Mouse (Mus musculus): ENCODE measurements around the gene Gdap2.

Gdap2 gene

DNA sequence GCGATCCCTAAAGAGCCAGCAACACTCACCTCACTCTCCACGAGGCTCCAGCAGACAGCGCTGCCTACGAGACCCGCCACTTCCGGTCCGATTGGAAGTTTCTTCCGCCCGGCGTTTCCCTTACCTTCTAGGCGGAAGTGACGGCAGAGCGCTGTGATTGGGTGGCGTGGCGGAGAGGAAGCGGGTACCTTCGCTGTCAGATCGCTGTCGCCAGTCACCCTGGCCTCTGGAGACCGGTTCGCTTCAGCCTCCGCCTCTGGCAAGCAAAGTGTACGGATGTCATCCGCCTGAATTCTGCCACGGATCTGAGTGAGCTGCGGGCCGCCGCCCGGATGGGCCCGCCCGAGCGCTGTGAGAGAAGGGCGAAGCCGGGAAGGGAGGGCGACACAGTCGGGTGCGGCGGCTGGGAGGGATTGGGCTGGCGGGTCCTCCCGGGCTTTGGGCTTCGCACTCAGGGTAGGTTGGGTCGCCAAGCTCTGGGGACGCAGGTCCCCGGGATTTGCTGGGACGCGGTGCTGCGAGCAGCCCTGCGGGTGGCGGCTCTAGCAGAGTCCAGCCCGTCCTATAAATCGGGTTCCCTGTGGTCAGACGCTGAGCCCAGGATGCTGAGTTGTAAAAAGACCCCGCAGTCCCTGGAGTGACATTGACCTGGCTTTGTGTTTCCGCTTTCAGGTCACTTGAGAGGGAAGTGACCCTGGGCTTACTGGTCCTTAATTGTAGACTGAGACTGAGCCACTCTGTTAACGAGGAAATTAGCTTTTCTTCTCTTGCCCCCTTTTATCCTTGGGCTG is at the start of gene Gdap2, which contains the start of gene Wdr3:
Gene Gdap2, plus strand, starts transcription at position 67 of the 791 bp plus-strand sequence.
Gene Wdr3, minus strand, starts transcription at position 93 of the 791 bp plus-strand sequence.
- peak; percentile 92 to 94 for DNase-seq

DNA sequence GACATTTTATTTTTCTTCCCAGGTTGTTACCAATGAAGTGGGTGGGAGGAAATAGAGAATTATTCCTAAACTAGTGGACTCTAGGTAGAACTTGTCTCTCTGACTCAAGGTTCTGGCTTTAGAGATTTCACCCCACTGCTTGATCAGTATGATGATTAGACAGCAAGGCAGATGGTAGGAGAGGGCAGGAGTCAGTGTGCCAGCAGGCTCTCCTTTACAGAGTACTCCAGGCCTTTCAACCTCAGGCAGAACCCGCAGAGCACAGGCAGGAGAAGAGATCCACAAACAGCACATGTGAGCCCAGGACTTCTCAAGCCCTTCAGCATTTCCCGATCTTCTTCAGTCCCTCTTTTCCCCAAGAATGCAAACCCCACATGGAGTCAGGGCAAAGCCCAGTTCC is 43.5 kb upstream of the Gdap2 start:
- no peak for DNase-seq

GRCm38 (mm10) chr3:100121961-100122360 is 40.2 kb upstream of the Gdap2 start:
- DNase-seq = no peak

DNA sequence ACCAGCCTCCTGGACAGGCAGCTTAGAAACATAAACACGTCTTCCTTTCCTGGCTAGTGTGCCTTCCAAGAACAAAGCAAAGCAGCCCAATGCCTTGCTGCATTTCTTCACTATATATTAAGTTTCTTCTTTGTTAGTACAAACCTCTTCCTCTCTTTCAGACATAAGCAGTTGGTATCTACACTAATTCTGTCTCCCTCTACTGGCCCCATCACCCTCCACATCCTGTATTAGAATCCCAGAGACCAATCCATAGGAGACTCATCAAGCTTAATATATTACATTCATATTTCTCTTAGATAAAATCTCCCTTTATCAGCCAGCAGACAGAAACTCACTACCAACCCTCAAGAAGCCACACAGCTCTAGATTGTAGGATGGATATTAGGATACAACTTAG is 39.7 kb upstream of the Gdap2 start:
- no peak for DNase-seq

DNA sequence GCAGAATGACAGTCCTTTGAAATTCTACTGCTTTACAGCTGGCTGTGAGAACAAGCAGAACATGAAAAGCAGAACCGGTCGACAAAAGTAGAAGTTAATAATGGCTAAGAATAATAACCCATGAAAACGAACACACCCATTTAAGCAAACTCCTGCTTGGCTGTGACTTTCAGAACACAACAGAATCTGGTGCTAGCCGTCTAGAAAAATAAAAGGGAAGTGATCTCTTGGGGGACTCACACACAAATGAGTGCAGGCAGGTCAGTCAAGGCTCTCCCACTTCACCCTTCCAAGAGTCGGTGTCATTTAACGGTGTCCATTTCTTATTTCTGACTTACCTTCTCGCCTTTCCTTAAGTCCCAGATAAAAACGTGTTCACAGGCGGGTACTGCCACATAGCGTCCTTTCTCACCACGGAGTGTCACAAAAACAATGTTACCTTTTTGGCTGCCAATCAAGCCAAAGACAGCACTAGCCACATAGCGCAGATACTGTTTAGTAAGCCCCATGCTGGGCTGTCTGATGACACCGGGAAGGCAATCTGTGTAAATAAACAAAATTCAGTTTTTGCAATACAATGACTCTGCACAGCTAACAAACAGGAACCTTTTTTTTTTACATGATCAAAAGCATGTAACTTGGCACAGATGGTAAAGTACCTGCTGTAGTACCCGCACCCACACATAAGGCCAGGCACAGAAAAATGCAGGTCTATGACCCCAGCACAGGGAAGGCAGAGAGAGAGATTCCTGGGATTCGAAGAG is 1.3 kb upstream of the Gdap2 start:
- no peak for DNase-seq

GRCm38 (mm10) chr3:100161665-100162314 is 391 bp upstream of the Gdap2 start:
- DNase-seq = no peak

- no peak for DNase-seq
Measured at GRCm38 (mm10) chr3:100163556-100163955, 1.4 kb downstream of the Gdap2 start.

GRCm38 (mm10) chr3:100164991-100165390 is 2.8 kb downstream of the Gdap2 start:
- DNase-seq = no peak

- no peak for DNase-seq
Measured at GRCm38 (mm10) chr3:100176031-100176430, 13.8 kb downstream of the Gdap2 start.

- DNase-seq = no peak
Measured at GRCm38 (mm10) chr3:100180471-100180870, 18.3 kb downstream of the Gdap2 start.

GRCm38 (mm10) chr3:100189444-100189843 is 27.3 kb downstream of the Gdap2 start:
- peak in 1 of 2 experiments; percentile 15 for DNase-seq

DNA sequence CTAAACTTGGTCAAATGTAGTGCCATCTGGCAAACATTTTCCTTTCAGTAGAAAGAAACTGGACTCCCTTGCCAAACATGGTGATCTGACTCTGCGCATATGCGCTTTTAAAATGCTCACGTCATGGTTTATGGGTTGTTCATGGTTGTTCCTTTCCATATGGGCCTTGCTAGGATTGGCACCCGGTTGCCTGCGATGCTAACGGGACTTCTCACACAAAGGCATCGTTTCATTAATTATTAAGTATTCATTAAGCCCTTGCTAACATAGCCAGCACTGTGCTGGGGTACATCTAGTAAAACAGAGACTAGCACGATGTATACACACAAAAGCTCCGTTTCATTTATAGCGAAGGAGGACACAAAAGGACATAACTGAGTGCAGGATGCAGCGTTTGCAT is 27.7 kb downstream of the Gdap2 start:
- DNase-seq = no peak

DNA sequence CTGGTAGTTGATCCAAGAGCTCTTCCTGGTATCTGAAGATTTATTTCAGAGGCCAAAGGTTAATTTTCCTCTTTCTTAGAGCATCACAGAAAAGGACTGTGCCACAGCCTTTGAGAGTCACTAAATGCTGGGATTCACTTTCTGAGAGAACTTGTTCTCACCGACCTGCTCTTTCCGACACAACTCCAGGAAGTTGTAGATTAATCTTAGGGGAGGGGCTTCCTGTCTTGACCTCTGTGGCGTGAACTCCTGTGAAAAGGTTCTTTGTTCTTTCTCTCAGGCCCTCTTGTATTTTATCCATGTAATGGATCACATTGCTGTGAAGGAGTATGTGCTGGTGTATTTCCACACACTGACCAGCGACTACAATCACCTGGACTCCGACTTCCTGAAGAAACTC is 32.0 kb downstream of the Gdap2 start:
- no peak for DNase-seq

DNA sequence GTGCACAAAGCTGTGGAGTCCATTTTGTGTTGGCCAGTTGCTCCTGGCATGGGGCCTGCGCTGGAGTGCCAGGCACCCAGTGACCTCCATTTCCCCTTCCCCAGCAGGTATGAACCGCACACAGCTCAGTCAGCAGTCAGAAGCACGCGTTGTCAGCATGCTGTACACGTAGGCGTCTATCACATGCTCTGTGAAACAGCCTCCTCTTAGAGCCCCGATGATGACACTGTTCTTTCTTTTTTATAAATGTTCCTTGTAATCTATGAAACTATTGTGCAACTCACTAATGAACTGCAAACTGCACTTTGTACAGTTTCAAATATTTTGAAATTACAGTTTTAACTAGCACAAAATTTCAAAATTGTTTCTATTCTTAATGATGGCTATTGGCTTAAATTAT is 39.4 kb downstream of the Gdap2 start:
- DNase-seq = no peak

GRCm38 (mm10) chr3:100206973-100207372 is 44.8 kb downstream of the Gdap2 start:
- DNase-seq = no peak

- no peak for DNase-seq
Measured at GRCm38 (mm10) chr3:100215469-100215868, 53.3 kb downstream of the Gdap2 start.

DNA sequence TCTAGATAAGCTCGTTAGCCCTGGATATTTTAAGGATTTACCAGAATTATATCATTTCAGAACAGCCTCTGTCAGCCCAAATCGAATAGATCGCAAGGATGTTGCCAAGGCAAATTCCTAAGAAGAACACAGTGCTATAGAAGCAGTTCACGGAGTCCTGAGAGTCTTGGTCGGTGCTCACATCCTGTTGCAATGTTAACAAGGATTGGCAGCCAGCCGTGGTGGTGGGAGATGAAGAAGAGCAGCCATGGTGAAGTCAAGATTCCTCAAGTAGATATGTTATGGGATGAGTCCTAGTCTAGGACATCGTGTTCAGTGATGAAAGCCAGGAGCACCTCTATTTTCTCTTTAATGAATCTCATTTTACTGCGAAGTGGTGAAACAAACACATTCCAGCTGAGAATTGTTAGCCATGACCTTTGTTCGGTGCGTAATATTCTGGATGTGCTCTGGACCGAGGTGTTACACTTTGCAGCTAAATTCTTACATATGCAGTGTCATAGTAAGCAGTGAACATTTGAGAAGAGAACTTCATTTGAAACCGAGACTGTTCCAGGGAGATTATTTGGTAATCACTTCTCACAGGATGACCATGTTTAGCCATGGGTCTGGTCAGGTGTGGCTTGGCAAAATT is 63.3 kb downstream of the Gdap2 start:
- DNase-seq = no peak

GRCm38 (mm10) chr3:100227509-100227908 is 65.3 kb downstream of the Gdap2 start:
- DNase-seq = no peak

GRCm38 (mm10) chr3:100228981-100229380 is 66.8 kb downstream of the Gdap2 start:
- DNase-seq = no peak

- DNase-seq = no peak
Measured at GRCm38 (mm10) chr3:100236725-100237436, 74.7 kb downstream of the Gdap2 start.

- no peak for DNase-seq
Measured at GRCm38 (mm10) chr3:100242230-100242629, 80.0 kb downstream of the Gdap2 start.

- no peak for DNase-seq
Measured at GRCm38 (mm10) chr3:100246286-100246825, 84.2 kb downstream of the Gdap2 start.

All from thymus, postnatal 36 days (tissue).